Mouse (Mus musculus) embryonic facial prominence, embryonic 10.5 days (tissue): ENCODE data around the gene Tha1. TPM values are rescaled to one million over a fixed set of nuclear protein-coding genes. Genes with fewer than 3 reads are reported as not detected.

ENCODE experiments used
- DNase-seq: peaks from one replicate; pipeline ENCODE4 v3.0.0-alpha.2; 2017; ENCODE audit warnings: low spot score
- H3K27ac ChIP-seq: fragments of 300-500 bp; sonication (generic); replicated peaks from 2 replicates; pipeline ENCODE4 v1.5.1; 2016; ENCODE audit warnings: mild to moderate bottlenecking
- H3K27me3 ChIP-seq: fragments of 300-500 bp; sonication (generic); replicated peaks from 2 replicates; pipeline ENCODE4 v1.6.1; 2016; ENCODE audit warnings: low read depth, mild to moderate bottlenecking; ENCODE audit not compliant: poor library complexity, severe bottlenecking
- H3K36me3 ChIP-seq: fragments of 300-500 bp; sonication (generic); replicated peaks from 2 replicates; pipeline ENCODE4 v1.6.1; 2016; ENCODE audit warnings: mild to moderate bottlenecking, moderate library complexity
- H3K4me1 ChIP-seq: fragments of 300-500 bp; sonication (generic); 2 replicates; pipeline ENCODE4 v1.6.1; 2016
- H3K4me3 ChIP-seq: fragments of 300-500 bp; sonication (generic); 2 replicates; pipeline ENCODE4 v1.5.1; 2016; ENCODE audit warnings: mild to moderate bottlenecking, moderate library complexity
- H3K9me3 ChIP-seq: fragments of 300-500 bp; sonication (generic); 2 replicates; pipeline ENCODE4 v1.6.1; 2016; ENCODE audit warnings: mild to moderate bottlenecking
- WGBS: fragments of 180-500 bp; shearing (Covaris S2); methylation state at CpG from one replicate; pipeline ENCODE4 v1.1.7; 2016; 5-methylcytosine and 5-hydroxymethylcytosine counted together
- polyA plus RNA-seq: library from polyadenylated mRNA; unstranded; fragments of >200 nt; fragmentation: Nextera tagmentation; extraction: Ambion mirVana; gene quantifications from 2 replicates; pipeline ENCODE4 v1.2.1, GENCODE M21; 2016

Tha1 gene
- polyA plus RNA-seq, 1 experiment from 2014 or later = 2.5 TPM

GRCm38 (mm10) chr11:117826916-117827315, 46.4 kb downstream of the Tha1 start:
- Histone ChIP-seq H3K4me3 (no peak overlapping the region), H3K27ac (peak overlapping the region; percentile 97; the same call in 1 of the 2 replicates), H3K36me3 (peaks cover 24% of the 10 kb centered on the region), H3K27me3 (no peaks in the 10 kb centered on the region), H3K9me3 (no peaks in the 10 kb centered on the region), H3K4me1 (peaks cover 66% of the 10 kb centered on the region)
- DNase-seq = no peak
- WGBS = 74% methylated on average over 8 of the region's 8 CpGs

DNA sequence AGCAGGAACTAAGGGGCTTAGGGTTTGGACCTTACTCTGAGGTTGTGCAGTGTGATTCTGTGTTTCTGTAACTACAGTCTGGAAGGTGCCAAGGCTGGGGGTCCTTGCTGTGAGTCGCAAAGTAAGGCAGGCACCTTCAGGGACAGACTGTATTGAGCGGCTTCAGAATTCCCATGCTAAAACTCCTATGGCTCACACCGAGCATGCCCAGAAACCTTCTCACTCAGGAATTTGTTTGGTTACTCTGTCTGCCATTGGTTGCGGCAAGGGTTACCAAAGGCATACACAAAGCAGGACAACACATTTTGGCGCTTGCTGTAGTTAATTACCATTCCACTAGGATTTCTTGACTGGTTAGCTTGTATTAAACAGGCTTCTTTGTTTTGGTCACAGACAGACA, 47.1 kb downstream of the Tha1 start:
- 10% methylated on average over 5 of the region's 5 CpGs for WGBS
- peak; percentile 58 for DNase-seq
- H3K4me3 ChIP-seq = peak overlapping the region; percentile 85
- no peaks in the 10 kb centered on the region for H3K9me3 ChIP-seq
- H3K27me3 ChIP-seq = no peaks in the 10 kb centered on the region
- peaks cover 64% of the 10 kb centered on the region for H3K4me1 ChIP-seq
- peak overlapping the region; percentile 97 for H3K27ac ChIP-seq
- H3K36me3 ChIP-seq = peaks cover 31% of the 10 kb centered on the region

DNA sequence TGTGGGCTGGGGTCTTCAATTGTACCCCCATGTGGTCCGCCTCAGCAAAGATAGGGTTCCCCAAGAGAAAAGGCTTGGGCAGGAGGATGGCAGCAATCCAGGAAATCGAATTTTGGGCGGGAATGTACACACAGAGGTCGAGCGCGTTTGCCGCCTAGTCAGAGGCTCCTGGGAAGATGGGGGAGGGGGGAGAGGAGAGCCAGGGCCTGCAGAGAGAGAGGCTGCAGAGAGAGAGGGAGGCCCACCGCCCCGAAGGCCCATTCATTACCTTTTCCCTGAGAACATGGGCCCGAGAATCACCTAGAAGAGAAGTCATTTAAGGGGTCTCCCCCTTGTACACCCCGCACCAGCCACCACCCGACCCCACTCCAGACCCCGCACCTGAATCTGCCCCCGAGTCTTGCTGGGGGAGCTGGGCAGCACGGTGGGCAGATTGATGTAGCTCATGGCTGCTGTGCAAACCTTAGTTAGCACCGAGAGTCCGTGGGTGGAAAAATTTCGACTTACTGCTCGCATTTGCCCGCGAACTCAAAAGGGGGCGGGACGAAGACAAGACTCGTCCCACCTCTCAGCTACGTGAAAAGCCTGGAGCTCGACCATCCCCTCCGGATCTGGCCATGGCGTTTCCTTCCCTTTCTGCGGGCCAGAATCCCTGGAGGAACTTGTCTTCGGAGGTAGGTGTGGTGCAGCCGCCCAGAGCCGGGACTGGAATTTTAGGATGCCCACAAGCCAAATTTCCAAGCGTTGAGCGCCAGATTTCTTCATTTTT, 47.8 kb downstream of the Tha1 start, which contains the start of the genes Afmid and Tk1:
Gene Afmid (plus strand): TSS at position 592 of the 769 bp plus-strand sequence.
Gene Tk1 (minus strand): TSS at position 760 of the 769 bp plus-strand sequence.
- peak within 1 kb of the TSS; percentile 85 for H3K4me3 ChIP-seq
- peaks cover 37% of the 10 kb centered on the region for H3K36me3 ChIP-seq
- no peaks in the 10 kb centered on the region for H3K27me3 ChIP-seq
- no peaks in the 10 kb centered on the region for H3K9me3 ChIP-seq
- peak; percentile 91 for DNase-seq
- H3K4me1 ChIP-seq = peaks cover 64% of the 10 kb centered on the region
- under 1% methylated on average over 34 of the region's 34 CpGs for WGBS
- peak within 1 kb of the TSS; percentile 97 for H3K27ac ChIP-seq

- Histone ChIP-seq H3K27ac (peak overlapping the region; percentile 97), H3K4me1 (peaks cover 67% of the 10 kb centered on the region), H3K27me3 (no peaks in the 10 kb centered on the region), H3K4me3 (peak overlapping the region; percentile 85), H3K36me3 (peaks cover 50% of the 10 kb centered on the region), H3K9me3 (no peaks in the 10 kb centered on the region)
- WGBS = 30% methylated on average over 23 of the region's 23 CpGs
- peak; percentile 88 for DNase-seq
Measured at GRCm38 (mm10) chr11:117824060-117824969, 49.0 kb downstream of the Tha1 start.

GRCm38 (mm10) chr11:117823411-117823810, 49.9 kb downstream of the Tha1 start:
- DNase-seq = no peak
- Histone ChIP-seq H3K9me3 (no peaks in the 10 kb centered on the region), H3K36me3 (peaks cover 59% of the 10 kb centered on the region), H3K4me1 (peaks cover 62% of the 10 kb centered on the region), H3K27me3 (no peaks in the 10 kb centered on the region), H3K4me3 (no peak overlapping the region; the same call in 1 of the 2 replicates), H3K27ac (no peak overlapping the region)
- 92% methylated on average over 6 of the region's 6 CpGs for WGBS

DNA sequence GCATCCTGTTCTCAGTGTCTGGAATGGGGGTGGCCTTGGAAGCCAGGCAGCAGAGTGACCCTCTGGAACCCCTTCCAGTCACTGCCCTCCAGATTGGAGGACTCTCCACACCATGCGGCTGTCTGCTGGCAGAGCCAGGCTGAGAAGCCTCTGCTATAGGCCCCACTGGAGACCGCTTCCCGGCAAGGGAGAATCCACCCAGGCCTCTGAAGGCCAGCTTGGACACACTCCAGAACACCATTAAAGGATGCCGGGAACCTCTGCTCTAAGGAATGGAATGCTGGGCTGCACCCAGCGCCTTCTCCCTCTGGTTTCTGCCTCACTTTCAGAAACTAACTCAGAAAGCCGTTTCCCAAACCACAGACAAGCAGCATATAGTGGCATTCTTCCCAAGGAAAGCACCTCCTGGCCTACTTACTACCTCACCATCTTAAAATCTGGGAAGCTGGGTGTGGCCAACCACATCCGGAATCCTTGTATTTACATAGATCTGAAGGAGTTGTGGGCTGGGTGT, 50.5 kb downstream of the Tha1 start:
- Histone ChIP-seq H3K27ac (no peak overlapping the region), H3K36me3 (peaks cover 65% of the 10 kb centered on the region), H3K27me3 (no peaks in the 10 kb centered on the region), H3K4me3 (no peak overlapping the region), H3K4me1 (peaks cover 58% of the 10 kb centered on the region), H3K9me3 (no peaks in the 10 kb centered on the region)
- WGBS = 97% methylated on average over 7 of the region's 7 CpGs
- DNase-seq = no peak

DNA sequence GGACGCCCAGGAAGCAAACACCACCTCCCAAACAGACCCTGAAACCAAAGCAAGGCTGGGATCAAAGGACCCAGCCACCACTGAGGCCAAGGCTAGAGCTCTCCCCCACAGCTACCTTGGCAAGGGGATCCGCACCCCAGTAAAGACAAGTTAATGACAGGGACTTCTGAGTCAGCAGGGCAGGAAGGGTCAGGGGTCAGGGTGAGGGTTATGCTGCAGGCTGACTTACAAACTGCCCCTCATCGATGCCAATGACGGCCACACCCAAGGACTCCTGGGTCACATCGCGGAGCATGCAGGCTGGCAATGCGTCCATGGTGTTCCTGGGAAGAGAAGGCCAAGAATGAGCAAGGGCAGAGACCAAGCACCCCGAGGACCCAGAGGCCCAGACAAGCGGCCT, 51.4 kb downstream of the Tha1 start:
- DNase-seq = no peak
- WGBS = 87% methylated on average over 9 of the region's 9 CpGs
- Histone ChIP-seq H3K9me3 (no peaks in the 10 kb centered on the region), H3K4me3 (no peak overlapping the region), H3K4me1 (peaks cover 49% of the 10 kb centered on the region), H3K27me3 (no peaks in the 10 kb centered on the region), H3K27ac (no peak overlapping the region), H3K36me3 (peaks cover 74% of the 10 kb centered on the region)

DNA sequence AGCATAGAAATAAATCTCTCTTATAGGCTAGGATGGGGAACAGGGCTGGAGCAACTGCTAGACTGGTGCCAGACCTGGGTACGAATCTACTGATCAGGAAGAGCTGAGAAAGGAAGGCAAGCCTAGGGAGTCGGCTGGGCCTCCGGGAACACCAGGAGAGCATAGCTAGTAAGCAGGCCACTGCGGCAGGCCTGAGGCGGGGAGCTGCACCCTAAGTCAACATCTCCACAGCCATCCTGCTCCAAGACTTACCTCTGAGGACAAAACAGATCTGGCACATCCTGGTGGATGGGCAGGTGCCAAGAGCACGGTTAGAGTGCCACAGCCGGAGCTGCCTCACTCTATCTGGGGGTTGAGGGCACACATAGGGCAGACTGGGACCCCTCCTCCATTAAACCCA, 53.1 kb downstream of the Tha1 start:
- Histone ChIP-seq H3K4me1 (peaks cover 32% of the 10 kb centered on the region), H3K27me3 (no peaks in the 10 kb centered on the region), H3K27ac (no peak overlapping the region), H3K36me3 (peaks cover 91% of the 10 kb centered on the region), H3K9me3 (no peaks in the 10 kb centered on the region), H3K4me3 (no peak overlapping the region)
- 94% methylated on average over 7 of the region's 7 CpGs for WGBS
- DNase-seq = no peak

DNA sequence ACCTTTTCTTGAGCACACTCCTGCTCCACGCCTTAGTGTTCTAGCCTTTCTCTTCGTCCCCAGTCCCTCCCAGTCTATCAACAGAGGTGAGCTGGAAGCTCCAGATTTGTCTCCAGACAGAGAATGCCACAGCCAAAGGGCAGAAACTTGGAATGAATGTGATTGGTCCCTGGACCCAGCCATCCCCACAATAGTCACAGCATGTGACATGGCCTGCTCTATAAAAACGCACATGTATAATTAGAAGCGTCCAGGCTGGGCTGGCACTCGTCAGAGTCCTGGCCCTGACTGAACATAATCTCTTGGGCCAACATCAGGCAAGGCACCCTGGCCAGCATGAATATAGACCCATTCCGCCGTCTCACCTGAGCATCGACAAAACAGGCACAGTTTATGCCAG, 54.2 kb downstream of the Tha1 start:
- no peak overlapping the region for H3K27ac ChIP-seq
- H3K36me3 ChIP-seq = peaks cover 100% of the 10 kb centered on the region
- no peak for DNase-seq

More for the DNA sequence above, 54.2 kb downstream of the Tha1 start:
- Histone ChIP-seq H3K4me1 (peaks cover 22% of the 10 kb centered on the region), H3K4me3 (no peak overlapping the region), H3K9me3 (no peaks in the 10 kb centered on the region), H3K27me3 (no peaks in the 10 kb centered on the region)
- WGBS = 85% methylated on average over 8 of the region's 8 CpGs

Other genes with a start within 250 kb of the Tha1 start
- gene Tnrc6c, start 219.2 kb downstream of the Tha1 start, polyA plus RNA-seq = 13.9 and 15.2 TPM in 2 replicates
- gene Tmc8, start 91.4 kb downstream of the Tha1 start, polyA plus RNA-seq = 1.2 and 1.4 TPM in 2 replicates
- 16.6 and 19.8 TPM in 2 replicates for gene Tmc6, start 91.3 kb downstream of the Tha1 start, polyA plus RNA-seq
- gene 6030468B19Rik, start 75.8 kb downstream of the Tha1 start, polyA plus RNA-seq = 0.69 and 1.4 TPM in 2 replicates
- 0.28 and 0.41 TPM in 2 replicates for gene Gm20708, start 63.8 kb downstream of the Tha1 start, polyA plus RNA-seq
- gene Syngr2, start 63.8 kb downstream of the Tha1 start, polyA plus RNA-seq = 27.7 and 29.9 TPM in 2 replicates
- 3.5 and 4.8 TPM in 2 replicates for gene Afmid, start 47.6 kb downstream of the Tha1 start, polyA plus RNA-seq
- gene Tk1, start 47.4 kb downstream of the Tha1 start, polyA plus RNA-seq = 156 and 161 TPM in 2 replicates
- gene Birc5, start 24.2 kb downstream of the Tha1 start, polyA plus RNA-seq = 405 and 416 TPM in 2 replicates
- 0.10 TPM in 1 of 2 replicates, not detected in the other for gene Tmem235, start 12.7 kb downstream of the Tha1 start, polyA plus RNA-seq
- 13.6 and 16.7 TPM in 2 replicates for gene Socs3, start 96.6 kb upstream of the Tha1 start, polyA plus RNA-seq
- 43.5 and 44.6 TPM in 2 replicates for gene Pgs1, start 112.8 kb upstream of the Tha1 start, polyA plus RNA-seq